Mouse (Mus musculus) adrenal gland, adult 2 months (tissue): ENCODE measurements around the gene Vmn1r34. TPM values are rescaled to one million over a fixed set of nuclear protein-coding genes. Genes with fewer than 3 reads are reported as not detected.
"Not testable (repeated sequence)": the region's sequence is repeated elsewhere in the genome, so short reads cannot be mapped to it uniquely, and the experiment has no call there.

Source experiments
- DNase-seq: peaks from one replicate; pipeline ENCODE4 v3.0.0; 2021
- long read RNA-seq: library from polyadenylated mRNA; stranded (forward); transcript quantifications from one replicate; pipeline ENCODE4 v2.0.0, GENCODE M21; 2021
- polyA plus RNA-seq: library from polyadenylated mRNA; depleted of rRNA; stranded (reverse); fragments of >200 nt; gene quantifications from 2 replicates; pipeline ENCODE4 v1.2.3, GENCODE M21; 2012; rRNA removed
- total RNA-seq, 2 experiments: library from RNA; stranded (reverse); gene quantifications; 2 replicates each; pipeline ENCODE4 v1.2.3; 2021

Vmn1r34 gene
- total RNA-seq (not detected), polyA plus RNA-seq (not detected in 2 replicates)
- long read RNA-seq, result 0 reads

- no peak for DNase-seq
Measured at GRCm38 (mm10) chr6:66643779-66644178, at the start of gene Vmn1r34. TSS of gene Vmn1r34 (minus strand) at chr6:66643879.

GRCm38 (mm10) chr6:66685806-66686205, 42.1 kb upstream of the Vmn1r34 start, which contains the start of gene Vmn1r35:
TSS of gene Vmn1r35 (minus strand) at chr6:66685906.
- no peak for DNase-seq

GRCm38 (mm10) chr6:66618182-66618581, 25.5 kb downstream of the Vmn1r34 start, which contains the start of gene Vmn1r33:
TSS of gene Vmn1r33 (minus strand) at chr6:66618282.
- DNase-seq, result not testable (repeated sequence)

GRCm38 (mm10) chr6:66595804-66596203, 47.9 kb downstream of the Vmn1r34 start:
- no peak for DNase-seq

Other genes starting within 250 kb of the Vmn1r34 start
- gene Mad2l1, start 108.5 kb downstream of the Vmn1r34 start, total RNA-seq, result 1 to 10 TPM; 4.4 to 5.0 TPM
- gene Mad2l1, start 108.5 kb downstream of the Vmn1r34 start, polyA plus RNA-seq, result 0.64 and 0.74 TPM in 2 replicates
- gene Vmn1r32, start 83.8 kb downstream of the Vmn1r34 start, total RNA-seq, result not detected
- gene Vmn1r32, start 83.8 kb downstream of the Vmn1r34 start, polyA plus RNA-seq, result not detected in 2 replicates
- not detected for gene Vmn1r33, start 25.6 kb downstream of the Vmn1r34 start, total RNA-seq
- gene Vmn1r33, start 25.6 kb downstream of the Vmn1r34 start, polyA plus RNA-seq, result not detected in 2 replicates
- gene Vmn1r35, start 42.0 kb upstream of the Vmn1r34 start, total RNA-seq, result not detected
- not detected in 2 replicates for gene Vmn1r35, start 42.0 kb upstream of the Vmn1r34 start, polyA plus RNA-seq
- gene Vmn1r36, start 75.3 kb upstream of the Vmn1r34 start, total RNA-seq, result not detected
- not detected in 2 replicates for gene Vmn1r36, start 75.3 kb upstream of the Vmn1r34 start, polyA plus RNA-seq
- not detected for gene Vmn1r37, start 85.5 kb upstream of the Vmn1r34 start, total RNA-seq
- not detected in 2 replicates for gene Vmn1r37, start 85.5 kb upstream of the Vmn1r34 start, polyA plus RNA-seq
- not detected for gene Vmn1r38, start 138.7 kb upstream of the Vmn1r34 start, total RNA-seq
- not detected in 2 replicates for gene Vmn1r38, start 138.7 kb upstream of the Vmn1r34 start, polyA plus RNA-seq
- gene Vmn1r39, start 166.7 kb upstream of the Vmn1r34 start, total RNA-seq, result not detected
- not detected in 2 replicates for gene Vmn1r39, start 166.7 kb upstream of the Vmn1r34 start, polyA plus RNA-seq